Mouse (Mus musculus) liver, postnatal 0 days (tissue): ENCODE data around the gene Abhd18.
"Not testable (repeated sequence)": the region's sequence is repeated elsewhere in the genome, so short reads cannot be mapped to it uniquely, and the experiment has no call there.

ENCODE experiments used
- CTCF ChIP-seq: sonication (generic); IDR thresholded peaks from 2 replicates; pipeline ENCODE4 v1.5.1; 2016; ENCODE audit warnings: antibody characterized with exemption, low read depth
- EP300 ChIP-seq: IDR thresholded peaks from 2 replicates; pipeline ENCODE4 v1.6.1; 2016; ENCODE audit warnings: antibody characterized with exemption, low read depth, mild to moderate bottlenecking

GRCm38 (mm10) chr3:40845521-40845920 lies 1.2 kb upstream of the Abhd18 start:
- TF ChIP-seq EP300, CTCF: not testable (repeated sequence)
